Mouse (Mus musculus) lung, embryonic 15.5 days (tissue): Measurements from ENCODE around the gene Gpc4. TPM values are rescaled to one million over a fixed set of nuclear protein-coding genes. Genes with fewer than 3 reads are reported as not detected.

Source experiments
- ATAC-seq: fragments of 200-750 bp; cut with Nextera tagmentation; 2 replicates; pipeline ENCODE4 v1.8.0; 2017; ENCODE audit warnings: moderate number of reproducible peaks, borderline replicate concordance; ENCODE audit not compliant: low FRiP score, low TSS enrichment; ENCODE audit errors: extremely low read depth
- H3K27ac ChIP-seq: fragments of 300-500 bp; sonication (generic); 2 replicates; pipeline ENCODE4 v1.5.1; 2015; ENCODE audit warnings: moderate library complexity, mild to moderate bottlenecking, inconsistent platforms
- H3K27me3 ChIP-seq: fragments of 300-500 bp; sonication (generic); 2 replicates; pipeline ENCODE4 v1.6.1; 2015; ENCODE audit warnings: inconsistent platforms
- H3K36me3 ChIP-seq: fragments of 300-500 bp; sonication (generic); 2 replicates; pipeline ENCODE4 v1.6.1; 2015; ENCODE audit warnings: inconsistent platforms
- H3K4me1 ChIP-seq: fragments of 300-500 bp; sonication (generic); 2 replicates; pipeline ENCODE4 v1.6.1; 2015; ENCODE audit warnings: inconsistent platforms
- H3K4me2 ChIP-seq: fragments of 300-500 bp; sonication (generic); 2 replicates; pipeline ENCODE4 v1.6.1; 2015; ENCODE audit warnings: inconsistent platforms, mild to moderate bottlenecking, moderate library complexity
- H3K4me3 ChIP-seq: fragments of 300-500 bp; sonication (generic); 2 replicates; pipeline ENCODE4 v1.5.1; 2015; ENCODE audit warnings: mild to moderate bottlenecking, inconsistent platforms
- H3K9ac ChIP-seq: fragments of 300-500 bp; sonication (generic); 2 replicates; pipeline ENCODE4 v1.6.1; 2015; ENCODE audit warnings: inconsistent platforms
- H3K9me3 ChIP-seq: fragments of 300-500 bp; sonication (generic); 2 replicates; pipeline ENCODE4 v1.6.1; 2016; ENCODE audit warnings: inconsistent platforms
- WGBS: fragments of 180-500 bp; shearing (Covaris S2); methylation state at CpG from one replicate; pipeline ENCODE4 v1.1.7; 2015; 5-methylcytosine and 5-hydroxymethylcytosine counted together
- polyA plus RNA-seq: library from polyadenylated mRNA; unstranded; fragments of >200 nt; fragmentation: Nextera tagmentation; extraction: Ambion mirVana; gene quantifications from 2 replicates; pipeline ENCODE4 v1.2.1, GENCODE M21; 2015

Gpc4 gene
- polyA plus RNA-seq, 1 experiment from 2014 or later, result 40.2 TPM

DNA sequence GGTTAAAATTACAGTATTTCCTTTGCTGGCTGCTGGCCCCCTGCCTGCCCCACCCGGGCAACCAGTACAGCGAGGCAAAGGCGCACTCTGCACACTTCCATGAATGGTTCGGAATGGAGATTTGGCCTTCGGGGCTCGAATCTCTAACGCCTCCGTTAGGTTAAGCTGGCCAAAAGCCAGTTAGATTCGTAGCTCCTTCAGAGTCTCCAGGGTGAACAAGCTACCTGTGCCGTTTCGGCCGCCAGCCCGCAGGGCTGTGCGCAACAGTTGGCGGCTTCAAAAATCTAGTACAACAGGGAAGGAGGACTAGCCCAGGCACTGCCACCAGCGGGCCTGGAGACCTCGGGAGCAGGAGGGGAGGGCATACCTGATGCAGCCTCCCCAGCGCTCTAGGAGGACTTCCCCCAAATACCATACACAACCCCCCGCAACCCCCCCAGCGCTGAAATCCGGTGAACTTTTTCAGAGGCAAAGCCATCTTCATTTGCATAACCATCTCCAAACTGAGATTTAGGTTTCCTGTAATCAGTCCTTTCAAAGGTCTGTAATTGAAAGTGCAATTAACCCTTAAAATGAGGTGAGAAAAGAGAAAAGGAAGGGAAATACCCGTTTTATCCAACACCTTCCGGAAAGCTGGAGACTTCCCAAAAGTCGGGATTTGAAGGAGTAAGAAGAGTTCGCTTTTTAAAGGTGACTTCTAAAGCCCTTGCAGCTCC, 1.5 kb downstream of the Gpc4 start:
- H3K9ac ChIP-seq, result peak overlapping the region; percentile 63; the same call in 1 of the 2 replicates
- WGBS, result 18% methylated on average over 25 of the region's 25 CpGs

DNA sequence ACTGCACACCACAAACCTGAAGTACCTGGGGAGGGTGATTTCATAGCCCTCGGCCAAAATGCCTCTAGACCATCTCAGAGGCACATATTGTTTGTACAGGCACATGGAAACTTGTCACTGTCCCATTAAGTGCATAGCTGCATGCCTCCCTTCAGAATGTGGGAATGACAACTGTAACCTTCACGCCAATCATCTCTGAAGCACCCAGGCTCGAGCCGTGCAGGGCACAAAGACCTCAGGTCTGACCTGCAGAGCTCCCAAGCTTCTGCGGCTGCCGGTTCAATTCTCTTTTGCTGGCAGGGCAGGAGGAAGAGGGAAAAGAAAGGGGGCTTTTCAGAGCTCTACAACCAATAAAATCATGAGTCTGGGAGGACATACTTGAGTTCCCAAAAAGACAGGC, 2.3 kb downstream of the Gpc4 start:
- WGBS, result 39% methylated on average over 6 of the region's 6 CpGs
- H3K27me3 ChIP-seq, result no peaks in the 10 kb centered on the region; the same call in 1 of the 2 replicates
- no peaks in the 10 kb centered on the region for H3K36me3 ChIP-seq
- H3K4me1 ChIP-seq, result 0 out of 2 replicates have a peak, but pooled peaks cover 11% of the 10 kb centered on the region
- H3K27ac ChIP-seq, result no peak overlapping the region
- no peak overlapping the region for H3K9ac ChIP-seq
- ATAC-seq, result no peak
- H3K9me3 ChIP-seq, result no peaks in the 10 kb centered on the region
- H3K4me3 ChIP-seq, result peak overlapping the region; percentile 60
- H3K4me2 ChIP-seq, result peak overlapping the region; percentile 68

More for the DNA sequence above, 1.5 kb downstream of the Gpc4 start:
- H3K4me1 ChIP-seq, result 0 out of 2 replicates have a peak, but pooled peaks cover 11% of the 10 kb centered on the region
- H3K27ac ChIP-seq, result peak overlapping the region; percentile 10; the same call in 1 of the 2 replicates
- peak overlapping the region; percentile 60 for H3K4me3 ChIP-seq
- no peak for ATAC-seq
- H3K27me3 ChIP-seq, result no peaks in the 10 kb centered on the region; the same call in 1 of the 2 replicates
- H3K9me3 ChIP-seq, result no peaks in the 10 kb centered on the region
- H3K4me2 ChIP-seq, result peak overlapping the region; percentile 68
- H3K36me3 ChIP-seq, result no peaks in the 10 kb centered on the region

DNA sequence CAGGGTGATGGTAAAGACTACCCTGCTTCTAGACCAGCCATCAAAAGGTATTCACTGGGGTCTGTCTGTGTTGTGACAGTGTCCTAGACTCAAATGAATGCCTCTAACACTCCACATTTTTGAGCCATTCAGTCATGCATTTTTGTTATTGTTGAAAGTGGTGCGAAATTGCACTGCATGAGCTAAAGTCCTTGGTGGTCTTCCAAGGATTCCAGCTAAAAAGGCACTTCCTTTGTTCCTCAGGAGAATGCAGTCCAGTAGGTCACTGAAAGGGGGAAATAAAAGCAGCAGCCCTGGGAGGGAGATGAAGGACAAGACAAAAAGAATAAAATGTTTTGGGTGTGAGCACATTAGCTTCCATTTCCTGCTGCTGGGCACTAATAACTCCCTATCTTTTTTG, 2.8 kb downstream of the Gpc4 start:
- H3K4me2 ChIP-seq, result no peak overlapping the region
- WGBS, result 30% methylated on average over 1 of the region's 1 CpGs
- 0 out of 2 replicates have a peak, but pooled peaks cover 11% of the 10 kb centered on the region for H3K4me1 ChIP-seq
- H3K27me3 ChIP-seq, result no peaks in the 10 kb centered on the region; the same call in 1 of the 2 replicates
- no peak overlapping the region for H3K27ac ChIP-seq
- no peak for ATAC-seq
- no peaks in the 10 kb centered on the region for H3K36me3 ChIP-seq
- no peaks in the 10 kb centered on the region for H3K9me3 ChIP-seq
- H3K9ac ChIP-seq, result no peak overlapping the region
- H3K4me3 ChIP-seq, result no peak overlapping the region

DNA sequence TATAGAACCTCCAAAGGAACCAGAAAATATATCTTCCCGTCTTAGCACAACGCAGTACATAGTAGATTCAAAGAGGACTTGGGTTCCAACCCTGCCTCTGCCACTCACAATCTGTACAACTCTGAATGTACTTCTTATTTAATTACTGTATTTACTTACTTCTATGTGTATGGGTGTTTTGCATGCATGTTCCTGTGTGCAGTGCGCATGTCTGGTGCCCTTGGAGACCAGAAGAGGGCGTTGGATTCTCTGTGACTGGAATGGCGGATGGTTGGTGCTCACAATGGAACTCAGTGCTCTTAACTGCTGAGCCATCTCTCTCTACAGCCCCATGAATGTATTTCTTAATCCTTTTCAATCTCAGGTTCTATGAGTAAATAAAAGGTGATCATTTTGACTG, 5.4 kb downstream of the Gpc4 start:
- no peak overlapping the region for H3K27ac ChIP-seq
- H3K4me3 ChIP-seq, result no peak overlapping the region
- H3K27me3 ChIP-seq, result no peaks in the 10 kb centered on the region; the same call in 1 of the 2 replicates
- H3K36me3 ChIP-seq, result no peaks in the 10 kb centered on the region
- H3K9ac ChIP-seq, result no peak overlapping the region
- H3K4me2 ChIP-seq, result no peak overlapping the region
- 77% methylated on average over 5 of the region's 5 CpGs for WGBS
- H3K9me3 ChIP-seq, result no peaks in the 10 kb centered on the region
- 0 out of 2 replicates have a peak, but pooled peaks cover 11% of the 10 kb centered on the region for H3K4me1 ChIP-seq
- ATAC-seq, result no peak

DNA sequence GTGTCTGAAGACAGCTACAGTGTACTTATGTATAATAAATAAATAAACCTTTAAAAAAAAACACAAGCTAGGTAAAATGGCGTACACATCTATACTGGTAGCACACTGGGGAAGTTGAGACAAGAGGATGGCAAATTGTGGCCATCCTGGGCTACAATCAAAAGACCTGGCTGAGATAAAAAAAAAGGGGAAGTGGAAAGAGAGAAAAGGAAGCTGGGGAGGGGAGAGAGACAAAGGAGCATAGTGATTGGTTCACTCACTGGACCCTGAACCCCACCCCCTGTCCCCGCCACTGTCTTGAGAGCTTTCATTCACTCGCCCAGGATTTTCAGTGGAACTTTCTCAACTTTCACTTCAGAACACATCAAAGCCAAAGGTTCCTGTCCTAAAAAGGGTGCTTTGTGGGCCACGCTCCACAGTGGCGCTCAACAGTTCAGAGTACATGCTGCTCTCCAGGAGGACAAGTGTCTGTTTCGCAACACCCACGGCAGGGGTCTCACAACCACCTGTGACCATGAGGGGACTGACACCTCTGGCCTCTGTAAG, 9.6 kb downstream of the Gpc4 start:
- Histone ChIP-seq H3K4me2 (no peak overlapping the region), H3K4me3 (no peak overlapping the region), H3K27me3 (no peaks in the 10 kb centered on the region), H3K27ac (peak overlapping the region; percentile 29; the same call in 1 of the 2 replicates), H3K9me3 (no peaks in the 10 kb centered on the region), H3K4me1 (peaks cover 6% of the 10 kb centered on the region; the same call in 1 of the 2 replicates), H3K9ac (no peak overlapping the region), H3K36me3 (no peaks in the 10 kb centered on the region)
- no peak for ATAC-seq
- WGBS, result 66% methylated on average over 7 of the region's 7 CpGs

DNA sequence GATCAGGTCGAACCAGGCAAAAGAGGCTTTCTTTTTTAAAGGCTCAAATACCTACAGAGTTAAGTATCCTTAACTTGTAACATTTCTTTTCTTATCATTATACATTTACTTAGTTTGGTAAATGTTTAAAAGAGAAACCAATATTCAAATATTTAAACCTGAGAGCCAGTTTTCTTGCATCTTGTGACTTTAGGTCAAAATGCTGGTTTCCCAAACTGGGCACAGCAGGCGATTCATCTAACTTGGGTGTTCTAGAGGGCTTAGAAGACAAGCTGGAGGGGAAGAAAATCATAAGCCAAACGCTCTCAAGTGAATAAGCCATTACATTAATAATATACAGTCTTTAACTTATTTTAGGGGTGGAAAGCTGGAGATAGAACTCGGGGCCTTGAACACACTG, 10.2 kb downstream of the Gpc4 start:
- 65% methylated on average over 4 of the region's 4 CpGs for WGBS
- no peaks in the 10 kb centered on the region for H3K9me3 ChIP-seq
- H3K4me3 ChIP-seq, result no peak overlapping the region
- no peaks in the 10 kb centered on the region for H3K27me3 ChIP-seq
- no peak overlapping the region for H3K27ac ChIP-seq
- no peaks in the 10 kb centered on the region for H3K36me3 ChIP-seq
- no peak overlapping the region for H3K9ac ChIP-seq
- no peak overlapping the region for H3K4me2 ChIP-seq
- peaks cover 6% of the 10 kb centered on the region; the same call in 1 of the 2 replicates for H3K4me1 ChIP-seq
- ATAC-seq, result no peak

DNA sequence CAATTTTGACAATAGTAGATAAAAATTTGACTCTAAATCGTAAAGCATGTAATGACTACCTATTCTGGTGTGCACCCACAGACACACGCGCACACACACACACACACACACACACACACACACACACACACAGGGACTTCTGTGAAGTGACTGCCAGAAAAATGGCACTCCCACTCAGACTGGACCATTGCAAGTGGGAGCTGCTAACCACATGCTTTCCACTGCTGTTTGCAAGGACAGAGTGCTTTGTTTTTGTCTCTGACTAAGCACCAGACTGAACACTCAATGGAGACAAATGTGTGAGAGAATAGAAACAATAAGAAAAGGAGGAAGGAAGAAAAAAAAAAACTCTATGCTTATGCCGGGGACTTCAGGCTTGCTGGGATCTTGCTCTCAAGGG, 11.6 kb downstream of the Gpc4 start:
- Histone ChIP-seq H3K9me3 (no peaks in the 10 kb centered on the region), H3K4me1 (peaks cover 6% of the 10 kb centered on the region; the same call in 1 of the 2 replicates), H3K36me3 (no peaks in the 10 kb centered on the region), H3K27me3 (no peaks in the 10 kb centered on the region), H3K9ac (no peak overlapping the region), H3K27ac (no peak overlapping the region), H3K4me2 (no peak overlapping the region), H3K4me3 (no peak overlapping the region)
- 69% methylated on average over 4 of the region's 4 CpGs for WGBS
- no peak for ATAC-seq

DNA sequence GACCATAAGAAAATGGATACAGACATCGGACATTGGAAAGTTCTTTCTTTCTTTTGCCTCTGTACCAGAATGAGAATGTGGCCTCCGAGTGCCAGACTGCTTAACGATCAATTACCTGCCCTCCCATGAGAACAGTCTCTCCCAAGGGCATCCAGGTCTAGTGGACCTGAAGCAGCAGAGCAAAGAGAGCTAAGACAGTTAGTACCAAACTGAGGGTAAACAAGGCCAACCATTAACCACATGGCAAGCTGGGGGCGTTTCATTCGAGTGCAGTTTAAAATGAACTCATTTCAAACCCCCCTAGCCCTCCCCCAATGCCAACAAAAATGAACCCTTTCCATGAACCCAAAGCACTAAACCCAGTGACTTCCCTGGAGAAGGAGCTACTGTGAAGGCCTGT, 12.1 kb downstream of the Gpc4 start:
- ATAC-seq, result no peak
- Histone ChIP-seq H3K9me3 (no peaks in the 10 kb centered on the region), H3K4me2 (no peak overlapping the region), H3K27me3 (no peaks in the 10 kb centered on the region), H3K9ac (no peak overlapping the region), H3K4me1 (peaks cover 6% of the 10 kb centered on the region; the same call in 1 of the 2 replicates), H3K36me3 (no peaks in the 10 kb centered on the region), H3K4me3 (no peak overlapping the region), H3K27ac (no peak overlapping the region)
- 79% methylated on average over 5 of the region's 5 CpGs for WGBS

DNA sequence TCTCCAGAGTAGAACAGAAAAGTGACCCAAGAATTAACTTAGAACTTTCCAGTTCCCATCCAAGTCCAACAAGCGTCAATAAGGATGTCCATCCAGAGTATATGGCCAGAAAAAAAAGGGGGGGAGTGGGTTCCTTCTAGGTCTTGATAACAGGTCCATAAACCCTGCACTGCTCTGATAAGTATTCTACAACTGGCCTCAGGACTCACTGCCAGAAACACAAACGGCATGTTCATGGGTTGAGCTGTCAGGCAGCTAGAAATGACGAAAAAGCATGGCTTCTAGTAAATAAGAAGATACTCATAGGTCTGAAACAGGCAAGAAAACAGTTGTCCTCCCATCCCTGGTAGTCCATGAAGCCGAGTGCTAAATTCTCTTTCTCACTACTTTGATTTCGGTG, 13.5 kb downstream of the Gpc4 start:
- Histone ChIP-seq H3K9me3 (no peaks in the 10 kb centered on the region), H3K27ac (no peak overlapping the region), H3K9ac (no peak overlapping the region), H3K27me3 (no peaks in the 10 kb centered on the region), H3K36me3 (no peaks in the 10 kb centered on the region), H3K4me1 (peaks cover 6% of the 10 kb centered on the region; the same call in 1 of the 2 replicates), H3K4me3 (no peak overlapping the region), H3K4me2 (no peak overlapping the region)
- no peak for ATAC-seq
- WGBS, result 74% methylated on average over 5 of the region's 5 CpGs

DNA sequence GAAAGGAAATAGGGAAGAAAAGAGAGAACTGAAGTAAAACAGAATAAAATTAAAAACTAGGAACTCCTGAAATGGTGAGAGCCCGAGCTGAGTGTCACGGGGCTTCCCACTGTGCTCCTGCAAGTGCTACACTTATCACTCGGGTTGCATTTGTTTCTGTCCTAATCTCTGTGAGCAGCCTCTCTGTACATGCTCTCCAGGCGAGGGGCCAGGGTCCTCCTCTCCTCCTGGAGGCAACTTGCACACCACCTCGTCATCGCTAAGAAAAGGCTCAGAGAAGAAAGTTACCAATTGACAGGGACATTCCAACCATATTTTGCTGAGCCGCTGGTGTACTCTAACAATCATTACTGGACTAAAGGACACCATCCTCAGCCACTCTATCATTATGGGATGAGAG, 14.0 kb downstream of the Gpc4 start:
- 43% methylated on average over 7 of the region's 7 CpGs for WGBS
- no peak for ATAC-seq
- Histone ChIP-seq H3K9me3 (no peaks in the 10 kb centered on the region), H3K4me3 (no peak overlapping the region), H3K4me1 (peaks cover 6% of the 10 kb centered on the region; the same call in 1 of the 2 replicates), H3K9ac (no peak overlapping the region), H3K27ac (no peak overlapping the region), H3K27me3 (no peaks in the 10 kb centered on the region), H3K4me2 (no peak overlapping the region), H3K36me3 (no peaks in the 10 kb centered on the region)

DNA sequence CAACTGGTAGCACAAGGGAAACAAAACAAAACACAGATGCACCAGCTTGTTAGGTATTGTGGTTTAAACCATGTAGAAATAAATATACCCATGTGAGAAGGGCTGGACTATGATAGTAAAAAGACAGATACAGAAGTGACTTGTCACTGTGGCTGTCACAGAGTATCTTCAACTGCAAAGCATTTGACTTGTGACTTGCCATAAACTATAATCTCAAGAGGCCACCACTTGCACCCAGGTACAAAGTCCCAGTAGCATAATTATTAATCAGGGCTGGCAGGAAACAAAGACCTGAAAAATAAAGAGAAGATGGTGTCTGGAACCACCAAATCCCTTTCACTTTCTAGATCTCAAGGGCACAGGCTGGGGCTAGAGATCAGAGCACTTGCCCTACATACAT, 19.5 kb downstream of the Gpc4 start:
- Histone ChIP-seq H3K9ac (no peak overlapping the region), H3K4me2 (no peak overlapping the region), H3K4me1 (no peaks in the 10 kb centered on the region), H3K27me3 (no peaks in the 10 kb centered on the region), H3K9me3 (no peaks in the 10 kb centered on the region), H3K27ac (no peak overlapping the region), H3K4me3 (no peak overlapping the region), H3K36me3 (no peaks in the 10 kb centered on the region)
- ATAC-seq, result no peak

DNA sequence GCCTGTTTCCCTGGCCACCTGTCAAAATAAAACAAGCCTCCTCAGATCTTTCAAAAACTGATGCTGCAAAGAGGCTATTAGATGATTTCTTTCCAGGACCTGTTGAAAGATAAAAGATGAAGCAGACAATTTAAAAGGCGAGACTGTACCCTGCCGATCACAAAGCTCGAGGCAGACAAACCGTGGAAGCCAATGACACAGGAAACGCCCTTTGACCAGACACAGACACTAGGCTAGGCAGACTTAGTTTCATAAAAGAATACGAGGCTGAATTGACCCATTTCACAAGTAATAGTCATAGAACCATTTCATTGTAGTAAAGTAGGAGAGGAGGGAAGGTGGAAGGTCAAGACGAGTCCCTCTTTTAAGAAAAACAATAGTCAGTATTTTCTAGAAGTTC, 20.6 kb downstream of the Gpc4 start:
- 72% methylated on average over 7 of the region's 7 CpGs for WGBS
- Histone ChIP-seq H3K27me3 (no peaks in the 10 kb centered on the region), H3K36me3 (no peaks in the 10 kb centered on the region), H3K9ac (no peak overlapping the region), H3K4me1 (no peaks in the 10 kb centered on the region), H3K9me3 (no peaks in the 10 kb centered on the region), H3K4me2 (no peak overlapping the region), H3K4me3 (no peak overlapping the region), H3K27ac (no peak overlapping the region)
- ATAC-seq, result no peak
